Mouse (Mus musculus) spleen, adult 2 months (tissue): ENCODE results near the gene Gm45837. TPM values are rescaled to one million over a fixed set of nuclear protein-coding genes. Genes with fewer than 3 reads are reported as not detected.

Experiments
- DNase-seq, 2 experiments: peaks; one replicate each; pipeline versions ENCODE4 v3.0.0 to v3.0.0-alpha.2; 2012 to 2021; ENCODE audit warnings: low spot score in 2 of 2, low read depth in 1 of 2
- H3K27ac ChIP-seq: fragments of 200-500 bp; 2 replicates; pipeline ENCODE4 v1.5.1; 2012; ENCODE audit warnings: low read length, inconsistent platforms; ENCODE audit not compliant: insufficient read depth
- H3K27me3 ChIP-seq: fragments of 200-500 bp; 2 replicates; pipeline ENCODE4 v1.6.1; 2012; ENCODE audit warnings: mild to moderate bottlenecking, moderate library complexity, low read length, inconsistent platforms; ENCODE audit not compliant: control insufficient read depth, insufficient read depth
- H3K36me3 ChIP-seq: fragments of 200-500 bp; 2 replicates; pipeline ENCODE4 v1.6.1; 2012; ENCODE audit warnings: mild to moderate bottlenecking, low read length, inconsistent platforms; ENCODE audit not compliant: control insufficient read depth, insufficient read depth
- H3K4me1 ChIP-seq: fragments of 200-500 bp; 2 replicates; pipeline ENCODE4 v1.6.1; 2011; ENCODE audit warnings: inconsistent platforms; ENCODE audit not compliant: control insufficient read depth, insufficient read depth, insufficient read length
- H3K4me3 ChIP-seq: fragments of 200-500 bp; 2 replicates; pipeline ENCODE4 v1.5.1; 2011; ENCODE audit warnings: mild to moderate bottlenecking, inconsistent platforms; ENCODE audit not compliant: insufficient read depth, insufficient read length; ENCODE audit errors: extremely low read depth
- CTCF ChIP-seq: fragments of 200-500 bp; IDR thresholded peaks from 2 replicates; pipeline ENCODE4 v1.5.1; 2011; ENCODE audit warnings: mild to moderate bottlenecking, inconsistent platforms; ENCODE audit not compliant: insufficient read depth, insufficient read length, insufficient replicate concordance; ENCODE audit errors: extremely low read depth
- POLR2A ChIP-seq: fragments of 200-500 bp; IDR thresholded peaks from 2 replicates; pipeline ENCODE4 v1.6.1; 2011; ENCODE audit warnings: low read depth, low read length, inconsistent platforms
- WGBS: fragments of 180-500 bp; shearing (Covaris S2); methylation state at CpG from one replicate; pipeline ENCODE4 v1.1.7; 2018; 5-methylcytosine and 5-hydroxymethylcytosine counted together
- polyA plus RNA-seq: library from polyadenylated mRNA; depleted of rRNA; stranded (reverse); fragments of >200 nt; gene quantifications from 2 replicates; pipeline ENCODE4 v1.2.3, GENCODE M21; 2012

The Gm45837 gene
- polyA plus RNA-seq, 1 experiment: not detected

DNA sequence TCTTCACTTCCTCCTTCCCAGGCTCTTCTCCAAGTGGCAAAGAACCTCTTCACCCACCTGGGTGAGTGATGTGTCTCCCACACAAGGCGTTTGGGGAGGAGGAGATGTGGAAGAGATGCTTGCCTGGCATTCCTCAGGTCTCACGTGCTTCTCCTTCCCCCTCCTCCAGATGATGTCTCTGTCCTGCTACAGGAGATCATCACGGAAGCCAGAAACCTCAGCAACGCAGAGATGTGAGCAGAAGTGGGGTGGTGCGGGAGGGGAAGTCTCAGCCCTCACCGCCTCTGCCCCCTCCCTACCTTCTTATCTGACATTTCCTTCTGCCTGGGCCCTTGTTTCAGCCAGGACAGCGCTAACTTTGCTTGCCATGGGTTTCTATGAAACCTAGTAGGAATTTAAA lies 93.1 kb downstream of the Gm45837 start:
- H3K4me3 ChIP-seq: no peak overlapping the region; the same call in 1 of the 2 replicates
- no peak overlapping the region for H3K27ac ChIP-seq
- DNase-seq: no peak
- H3K36me3 ChIP-seq: peaks cover 3% of the 10 kb centered on the region
- peaks cover 7% of the 10 kb centered on the region; the same call in 1 of the 2 replicates for H3K4me1 ChIP-seq
- TF ChIP-seq POLR2A (no peak), CTCF (no peak)
- no peaks in the 10 kb centered on the region for H3K27me3 ChIP-seq
- 37% methylated on average over 7 of the region's 7 CpGs for whole genome bisulfite sequencing

DNA sequence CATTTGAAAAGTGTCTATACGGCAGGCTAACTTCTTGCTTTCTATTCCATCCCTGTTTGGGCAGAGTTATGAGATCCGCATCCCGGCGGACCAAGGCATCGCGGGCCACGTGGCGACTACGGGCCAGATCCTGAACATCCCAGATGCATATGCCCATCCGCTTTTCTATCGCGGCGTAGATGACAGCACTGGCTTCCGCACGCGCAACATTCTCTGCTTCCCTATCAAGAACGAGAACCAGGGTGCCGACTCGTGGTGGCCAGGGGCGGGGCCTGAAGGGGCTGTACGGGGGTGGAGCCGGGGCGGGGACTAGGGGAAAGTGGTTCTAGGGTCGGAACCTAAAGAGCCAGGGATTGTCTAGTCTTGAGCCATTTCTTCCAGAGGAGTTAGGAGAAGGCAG lies 93.8 kb downstream of the Gm45837 start:
- TF ChIP-seq CTCF (no peak), POLR2A (no peak)
- no peaks in the 10 kb centered on the region for H3K27me3 ChIP-seq
- H3K4me1 ChIP-seq: peaks cover 2% of the 10 kb centered on the region; the same call in 1 of the 2 replicates
- H3K4me3 ChIP-seq: peak overlapping the region; percentile 6; the same call in 1 of the 2 replicates
- 42% methylated on average over 24 of the region's 24 CpGs for WGBS
- no peak overlapping the region for H3K27ac ChIP-seq
- H3K36me3 ChIP-seq: peaks cover 4% of the 10 kb centered on the region
- peak in 1 of 2 experiments; percentile 23 for DNase-seq

DNA sequence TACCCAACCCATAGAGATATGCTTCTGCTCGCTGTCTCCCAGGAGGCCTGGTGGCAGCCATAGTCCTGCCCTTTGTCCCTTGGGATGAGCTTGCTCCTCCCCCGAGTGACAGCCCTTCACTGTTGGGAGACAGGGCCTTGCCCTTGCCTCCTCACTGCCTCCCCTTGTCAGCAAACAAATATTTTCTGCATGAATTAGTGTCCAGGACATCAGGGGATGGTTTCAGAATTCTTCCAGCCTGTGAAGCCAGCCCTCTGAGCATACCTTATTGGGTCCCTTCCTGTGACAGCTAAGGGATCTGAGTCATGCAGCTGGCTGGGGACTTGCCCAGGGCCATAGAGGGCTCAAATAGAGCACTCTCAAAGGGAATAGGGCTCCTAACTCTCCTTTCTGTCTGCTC lies 98.5 kb downstream of the Gm45837 start:
- no peak for DNase-seq
- Histone ChIP-seq H3K4me1 (no peaks in the 10 kb centered on the region; the same call in 1 of the 2 replicates), H3K36me3 (peaks cover 14% of the 10 kb centered on the region), H3K27me3 (no peaks in the 10 kb centered on the region), H3K27ac (no peak overlapping the region), H3K4me3 (no peak overlapping the region)
- WGBS: 67% methylated on average over 2 of the region's 2 CpGs
- TF ChIP-seq POLR2A (no peak), CTCF (no peak)

DNA sequence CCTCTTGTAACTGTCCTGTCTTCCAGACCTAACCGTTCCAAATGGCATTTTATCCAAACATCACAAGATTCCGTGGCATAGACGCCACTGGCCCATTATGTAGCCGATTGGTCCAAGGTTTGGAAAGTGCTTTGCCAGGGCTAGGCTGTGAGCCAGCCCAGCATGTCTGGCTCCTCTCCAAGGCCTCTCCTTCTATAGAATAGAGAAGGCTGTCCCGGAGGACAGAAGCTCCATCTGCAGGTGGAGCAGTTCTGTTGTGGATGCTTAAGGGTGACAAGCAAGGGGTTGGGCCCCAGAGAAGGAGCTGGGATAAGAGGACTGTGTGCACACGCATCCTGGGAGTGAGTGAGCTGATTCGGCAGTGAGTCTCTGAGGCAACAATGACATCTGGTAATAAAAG lies 103.0 kb downstream of the Gm45837 start:
- DNase-seq: no peak
- H3K4me3 ChIP-seq: no peak overlapping the region
- H3K36me3 ChIP-seq: peaks cover 11% of the 10 kb centered on the region
- H3K4me1 ChIP-seq: no peaks in the 10 kb centered on the region
- 87% methylated on average over 7 of the region's 7 CpGs for WGBS
- TF ChIP-seq POLR2A: no peak
- TF ChIP-seq CTCF: no peak
- no peaks in the 10 kb centered on the region for H3K27me3 ChIP-seq
- no peak overlapping the region for H3K27ac ChIP-seq

DNA sequence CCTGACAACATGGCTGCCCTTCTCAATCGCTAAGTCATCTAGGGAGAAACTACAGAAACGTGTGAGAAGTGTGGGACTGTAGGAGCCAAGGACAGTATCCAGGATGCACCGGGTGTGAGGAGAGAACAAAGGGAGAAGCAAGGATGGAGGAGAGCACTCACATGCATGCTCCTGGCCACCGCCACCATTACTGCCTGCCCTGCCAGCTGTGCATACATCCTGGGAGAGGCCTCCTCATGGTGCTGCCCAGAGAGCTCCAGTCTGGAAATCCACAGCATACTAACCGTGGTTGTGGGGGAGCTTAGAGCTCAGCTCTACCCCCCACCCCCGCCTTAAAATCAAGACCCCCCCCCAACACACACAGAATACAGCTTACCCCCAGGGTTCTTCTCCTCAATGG lies 104.1 kb downstream of the Gm45837 start:
- no peak for DNase-seq
- no peaks in the 10 kb centered on the region for H3K4me1 ChIP-seq
- no peaks in the 10 kb centered on the region for H3K27me3 ChIP-seq
- no peak overlapping the region for H3K27ac ChIP-seq
- no peak for TF ChIP-seq POLR2A
- TF ChIP-seq CTCF: no peak
- no peak overlapping the region for H3K4me3 ChIP-seq
- peaks cover 10% of the 10 kb centered on the region for H3K36me3 ChIP-seq
- 85% methylated on average over 6 of the region's 6 CpGs for WGBS

DNA sequence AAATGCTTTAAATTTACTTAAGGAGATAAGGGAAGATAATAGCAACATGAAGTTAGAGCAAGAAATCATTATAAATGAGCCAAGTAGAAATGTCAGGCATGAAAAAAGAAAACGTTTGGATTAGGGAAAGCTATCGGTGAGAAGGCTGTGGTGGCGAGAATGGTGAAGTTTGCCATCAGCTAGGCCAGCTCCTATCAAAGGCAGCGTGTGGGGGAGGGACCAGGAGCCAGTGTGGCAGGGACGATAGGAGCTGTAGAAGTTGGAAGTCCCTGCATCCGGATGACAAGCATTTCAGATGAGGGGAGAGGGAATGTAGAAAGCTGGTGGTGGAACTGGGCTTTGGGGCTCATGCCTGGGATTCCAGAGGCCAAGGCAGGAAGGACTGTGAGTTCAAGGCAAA lies 104.6 kb downstream of the Gm45837 start:
- H3K36me3 ChIP-seq: peaks cover 10% of the 10 kb centered on the region
- no peak overlapping the region for H3K27ac ChIP-seq
- 72% methylated on average over 6 of the region's 6 CpGs for WGBS
- no peak overlapping the region for H3K4me3 ChIP-seq
- no peaks in the 10 kb centered on the region for H3K4me1 ChIP-seq
- DNase-seq: no peak
- no peaks in the 10 kb centered on the region for H3K27me3 ChIP-seq
- TF ChIP-seq POLR2A (no peak), CTCF (no peak)

DNA sequence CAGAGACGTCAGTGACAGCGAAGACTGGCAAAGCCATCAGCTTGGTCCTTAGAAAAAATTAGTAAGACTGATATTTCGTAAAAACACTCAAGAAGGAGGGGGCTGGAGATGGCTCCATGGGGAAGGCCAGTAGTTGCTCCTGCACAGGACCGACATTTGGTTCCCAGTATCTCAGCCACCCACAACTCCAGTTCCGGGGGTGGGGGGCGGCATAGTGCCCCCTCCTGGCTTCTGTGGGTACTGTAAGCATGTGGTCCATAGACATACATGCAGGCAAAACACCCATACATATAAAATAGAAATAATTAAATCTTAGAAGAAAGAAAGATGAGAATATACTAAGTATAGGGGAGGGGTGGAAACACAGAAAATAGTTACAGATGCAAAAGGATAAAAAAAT lies 105.8 kb downstream of the Gm45837 start:
- H3K27ac ChIP-seq: no peak overlapping the region
- TF ChIP-seq POLR2A (no peak), CTCF (peak; percentile 26; the same call in 1 of the 2 replicates)
- DNase-seq: no peak
- no peaks in the 10 kb centered on the region for H3K27me3 ChIP-seq
- peaks cover 5% of the 10 kb centered on the region for H3K36me3 ChIP-seq
- WGBS: 68% methylated on average over 6 of the region's 6 CpGs
- no peak overlapping the region for H3K4me3 ChIP-seq
- H3K4me1 ChIP-seq: no peaks in the 10 kb centered on the region

DNA sequence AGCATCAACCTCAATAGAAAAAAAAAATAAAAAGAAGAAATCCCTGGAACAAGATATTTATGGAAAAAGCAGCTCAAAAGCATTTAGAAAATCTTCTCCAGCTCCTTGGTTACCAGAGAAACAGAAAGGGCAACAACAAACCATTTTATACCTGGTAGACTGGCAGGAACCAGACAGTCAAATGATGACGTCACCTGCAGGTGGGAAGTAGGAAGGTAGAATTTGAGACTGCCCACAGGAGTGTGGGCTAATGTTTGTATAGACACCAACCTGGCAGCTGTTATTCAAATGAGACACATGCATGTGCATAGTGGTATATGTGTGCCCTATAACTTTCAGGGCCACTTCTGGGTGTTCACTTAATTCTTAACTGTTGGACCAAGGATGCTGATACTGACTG lies 111.0 kb downstream of the Gm45837 start:
- no peak overlapping the region for H3K27ac ChIP-seq
- no peaks in the 10 kb centered on the region for H3K27me3 ChIP-seq
- no peak for TF ChIP-seq CTCF
- no peak for TF ChIP-seq POLR2A
- 62% methylated on average over 1 of the region's 1 CpGs for WGBS
- no peaks in the 10 kb centered on the region for H3K4me1 ChIP-seq
- no peak for DNase-seq
- no peak overlapping the region for H3K4me3 ChIP-seq
- no peaks in the 10 kb centered on the region for H3K36me3 ChIP-seq
